Mouse (Mus musculus) neural tube, embryonic 12.5 days (tissue): ENCODE data around the gene Olfr147. TPM values are rescaled to one million over a fixed set of nuclear protein-coding genes. Genes with fewer than 3 reads are reported as not detected.
"Not testable (repeated sequence)": the region's sequence is repeated elsewhere in the genome, so short reads cannot be mapped to it uniquely, and the experiment has no call there.

Experiments used
- ATAC-seq: fragments of 200-750 bp; cut with Nextera tagmentation; 2 replicates; pipeline ENCODE4 v1.8.0; 2017; ENCODE audit warnings: low read depth, mild to moderate bottlenecking, moderate TSS enrichment, moderate library complexity; ENCODE audit not compliant: low FRiP score
- H3K27ac ChIP-seq: fragments of 300-500 bp; sonication (generic); 2 replicates; pipeline ENCODE4 v1.5.1; 2016
- H3K27me3 ChIP-seq: fragments of 300-500 bp; sonication (generic); replicated peaks from 2 replicates; pipeline ENCODE4 v1.6.1; 2016; ENCODE audit warnings: mild to moderate bottlenecking
- H3K36me3 ChIP-seq: fragments of 300-500 bp; sonication (generic); 2 replicates; pipeline ENCODE4 v1.6.1; 2016; ENCODE audit warnings: mild to moderate bottlenecking
- H3K4me1 ChIP-seq: fragments of 300-500 bp; sonication (generic); 2 replicates; pipeline ENCODE4 v1.6.1; 2016
- H3K4me2 ChIP-seq: fragments of 300-500 bp; sonication (generic); replicated peaks from 2 replicates; pipeline ENCODE4 v1.6.1; 2016; ENCODE audit warnings: mild to moderate bottlenecking
- H3K4me3 ChIP-seq: fragments of 300-500 bp; sonication (generic); 2 replicates; pipeline ENCODE4 v1.5.1; 2016
- H3K9ac ChIP-seq: fragments of 300-500 bp; sonication (generic); 2 replicates; pipeline ENCODE4 v1.6.1; 2016; ENCODE audit warnings: mild to moderate bottlenecking
- H3K9me3 ChIP-seq: fragments of 300-500 bp; sonication (generic); 2 replicates; pipeline ENCODE4 v1.6.1; 2016; ENCODE audit warnings: mild to moderate bottlenecking
- WGBS: fragments of 180-500 bp; shearing (Covaris S2); methylation state at CpG from one replicate; pipeline ENCODE4 v1.1.7; 2016; 5-methylcytosine and 5-hydroxymethylcytosine counted together
- polyA plus RNA-seq: library from polyadenylated mRNA; unstranded; fragments of >200 nt; fragmentation: Nextera tagmentation; extraction: Ambion mirVana; gene quantifications from 2 replicates; pipeline ENCODE4 v1.2.1, GENCODE M21; 2016

Gene Olfr147
- not detected in 2 replicates for polyA plus RNA-seq

- H3K36me3 ChIP-seq = no peaks in the 10 kb centered on the region
- 93% methylated on average over 1 of the region's 1 CpGs for WGBS
- H3K27me3 ChIP-seq = no peaks in the 10 kb centered on the region
- no peak within 1 kb of the TSS for H3K4me3 ChIP-seq
- no peaks in the 10 kb centered on the region for H3K9me3 ChIP-seq
- no peak within 1 kb of the TSS for H3K27ac ChIP-seq
- H3K4me1 ChIP-seq = no peaks in the 10 kb centered on the region
- H3K9ac ChIP-seq = no peak within 1 kb of the TSS
- ATAC-seq = no peak
- no peak within 1 kb of the TSS for H3K4me2 ChIP-seq
Measured at GRCm38 (mm10) chr9:38401398-38401797, at the start of gene Olfr147. Gene Olfr147 (plus strand): TSS chr9:38401698.

GRCm38 (mm10) chr9:38366596-38366995 is 34.9 kb upstream of the Olfr147 start, which contains the start of gene Olfr250:
Gene Olfr250 (plus strand): TSS chr9:38366896.
- Histone ChIP-seq H3K36me3 (no peaks in the 10 kb centered on the region), H3K4me1 (no peaks in the 10 kb centered on the region), H3K9me3 (no peaks in the 10 kb centered on the region), H3K4me2 (no peak within 1 kb of the TSS), H3K4me3 (no peak within 1 kb of the TSS), H3K27me3 (no peaks in the 10 kb centered on the region), H3K27ac (no peak within 1 kb of the TSS), H3K9ac (no peak within 1 kb of the TSS)
- WGBS = 94% methylated on average over 2 of the region's 2 CpGs
- no peak for ATAC-seq

GRCm38 (mm10) chr9:38376786-38377185 is 24.7 kb upstream of the Olfr147 start, which contains the start of gene Olfr251:
Gene Olfr251 (plus strand): TSS chr9:38377086.
- Histone ChIP-seq H3K4me1 (no peaks in the 10 kb centered on the region), H3K27ac (no peak within 1 kb of the TSS), H3K27me3 (no peaks in the 10 kb centered on the region), H3K9ac (no peak within 1 kb of the TSS), H3K9me3 (no peaks in the 10 kb centered on the region), H3K4me3 (no peak within 1 kb of the TSS), H3K36me3 (no peaks in the 10 kb centered on the region), H3K4me2 (no peak within 1 kb of the TSS)
- 76% methylated on average over 2 of the region's 2 CpGs for WGBS
- no peak for ATAC-seq

- not testable (repeated sequence) for H3K4me3 ChIP-seq, ATAC-seq, H3K4me1 ChIP-seq, H3K27ac ChIP-seq, H3K36me3 ChIP-seq, H3K27me3 ChIP-seq, H3K9ac ChIP-seq, H3K9me3 ChIP-seq, H3K4me2 ChIP-seq
- 93% methylated on average over 3 of the region's 3 CpGs for WGBS
Measured at GRCm38 (mm10) chr9:38407502-38407901, 6.0 kb downstream of the Olfr147 start.

- H3K27ac ChIP-seq, H3K36me3 ChIP-seq, ATAC-seq: not testable (repeated sequence)
Measured at GRCm38 (mm10) chr9:38413502-38413901, 12.0 kb downstream of the Olfr147 start.

GRCm38 (mm10) chr9:38423801-38424200 is 22.3 kb downstream of the Olfr147 start:
- Histone ChIP-seq H3K9ac (no peak overlapping the region), H3K27ac (no peak overlapping the region), H3K36me3 (no peaks in the 10 kb centered on the region), H3K27me3 (no peaks in the 10 kb centered on the region), H3K4me1 (no peaks in the 10 kb centered on the region), H3K4me3 (no peak overlapping the region), H3K4me2 (no peak overlapping the region), H3K9me3 (no peaks in the 10 kb centered on the region)
- no peak for ATAC-seq

More at GRCm38 (mm10) chr9:38413502-38413901, 12.0 kb downstream of the Olfr147 start:
- H3K9ac ChIP-seq, H3K4me3 ChIP-seq, H3K27me3 ChIP-seq, H3K4me2 ChIP-seq, H3K4me1 ChIP-seq, H3K9me3 ChIP-seq: not testable (repeated sequence)
- 94% methylated on average over 14 of the region's 14 CpGs for WGBS

- Histone ChIP-seq H3K27me3 (no peaks in the 10 kb centered on the region), H3K4me2 (no peak overlapping the region), H3K36me3 (no peaks in the 10 kb centered on the region), H3K4me3 (no peak overlapping the region), H3K27ac (no peak overlapping the region), H3K9me3 (no peaks in the 10 kb centered on the region), H3K4me1 (no peaks in the 10 kb centered on the region), H3K9ac (no peak overlapping the region)
- WGBS = 50% methylated on average over 1 of the region's 1 CpGs
- ATAC-seq = no peak
Measured at GRCm38 (mm10) chr9:38427026-38427425, 25.5 kb downstream of the Olfr147 start.

- 71% methylated on average over 1 of the region's 1 CpGs for WGBS
- Histone ChIP-seq H3K4me3 (no peak within 1 kb of the TSS), H3K27ac (no peak within 1 kb of the TSS), H3K9me3 (no peaks in the 10 kb centered on the region), H3K27me3 (no peaks in the 10 kb centered on the region), H3K4me2 (no peak within 1 kb of the TSS), H3K9ac (no peak within 1 kb of the TSS), H3K36me3 (no peaks in the 10 kb centered on the region), H3K4me1 (no peaks in the 10 kb centered on the region)
- ATAC-seq = no peak
Measured at GRCm38 (mm10) chr9:38429155-38429554, 27.7 kb downstream of the Olfr147 start, which contains the start of gene Olfr901. Gene Olfr901 (plus strand): TSS chr9:38429455.

GRCm38 (mm10) chr9:38447352-38447751 is 45.9 kb downstream of the Olfr147 start, which contains the start of gene Olfr902:
Gene Olfr902 (plus strand): TSS chr9:38447652.
- ATAC-seq = no peak
- H3K4me1 ChIP-seq = no peaks in the 10 kb centered on the region
- no peaks in the 10 kb centered on the region for H3K9me3 ChIP-seq
- 91% methylated on average over 5 of the region's 5 CpGs for WGBS
- no peaks in the 10 kb centered on the region for H3K36me3 ChIP-seq
- no peaks in the 10 kb centered on the region for H3K27me3 ChIP-seq
- no peak within 1 kb of the TSS for H3K4me2 ChIP-seq
- no peak within 1 kb of the TSS for H3K4me3 ChIP-seq
- H3K27ac ChIP-seq = no peak within 1 kb of the TSS
- H3K9ac ChIP-seq = no peak within 1 kb of the TSS

Other genes starting within 250 kb of the Olfr147 start
- not detected in 2 replicates for gene Olfr891, start 220.9 kb upstream of the Olfr147 start, polyA plus RNA-seq
- not detected in 2 replicates for gene Olfr893, start 193.3 kb upstream of the Olfr147 start, polyA plus RNA-seq
- gene Olfr894, start 183.6 kb upstream of the Olfr147 start, polyA plus RNA-seq = not detected in 2 replicates
- gene Olfr143, start 148.9 kb upstream of the Olfr147 start, polyA plus RNA-seq = not detected in 2 replicates
- not detected in 2 replicates for gene Olfr895, start 133.8 kb upstream of the Olfr147 start, polyA plus RNA-seq
- not detected in 2 replicates for gene Olfr896-ps1, start 110.6 kb upstream of the Olfr147 start, polyA plus RNA-seq
- not detected in 2 replicates for gene Olfr25, start 72.6 kb upstream of the Olfr147 start, polyA plus RNA-seq
- not detected in 2 replicates for gene Olfr898, start 53.3 kb upstream of the Olfr147 start, polyA plus RNA-seq
- not detected in 2 replicates for gene Olfr250, start 34.8 kb upstream of the Olfr147 start, polyA plus RNA-seq
- gene Olfr251, start 24.6 kb upstream of the Olfr147 start, polyA plus RNA-seq = not detected in 2 replicates
- not detected in 2 replicates for gene Olfr901, start 27.8 kb downstream of the Olfr147 start, polyA plus RNA-seq
- gene Olfr902, start 46.0 kb downstream of the Olfr147 start, polyA plus RNA-seq = not detected in 2 replicates
- gene Olfr904, start 61.4 kb downstream of the Olfr147 start, polyA plus RNA-seq = not detected in 2 replicates
- gene Olfr905, start 69.4 kb downstream of the Olfr147 start, polyA plus RNA-seq = not detected in 2 replicates
- not detected in 2 replicates for gene Olfr906, start 85.4 kb downstream of the Olfr147 start, polyA plus RNA-seq
- not detected in 2 replicates for gene Olfr907, start 94.1 kb downstream of the Olfr147 start, polyA plus RNA-seq
- not detected in 2 replicates for gene Olfr911-ps1, start 119.9 kb downstream of the Olfr147 start, polyA plus RNA-seq
- gene Olfr910, start 136.2 kb downstream of the Olfr147 start, polyA plus RNA-seq = not detected in 2 replicates
- gene Olfr912, start 178.5 kb downstream of the Olfr147 start, polyA plus RNA-seq = not detected in 2 replicates
- gene Olfr913, start 191.1 kb downstream of the Olfr147 start, polyA plus RNA-seq = not detected in 2 replicates
- not detected in 2 replicates for gene Olfr914, start 203.4 kb downstream of the Olfr147 start, polyA plus RNA-seq